Mouse (Mus musculus) kidney, adult 10 weeks (tissue): Measurements from ENCODE around the gene Rarb. TPM values are rescaled to one million over a fixed set of nuclear protein-coding genes. Genes with fewer than 3 reads are reported as not detected.

Experiments used
- polyA plus RNA-seq: library from polyadenylated mRNA; stranded (reverse); fragments of 350-450 nt; fragmentation: Illumina TruSeq; extraction: RNeasy Lipid Tissue Mini Kit (QIAGEN cat#74804); gene quantifications from one replicate; pipeline ENCODE4 v1.2.3, GENCODE M21; 2014; ENCODE audit warnings: low read depth, low replicate concordance

Rarb gene
- polyA plus RNA-seq: 14.6 TPM

GRCm38 (mm10) chr14:16818602-16819250, at the start of gene Rarb:
Gene Rarb (minus strand): TSS chr14:16819156.

